Mouse (Mus musculus) CH12.LX (cell line): ENCODE measurements around the gene Paics. TPM values are rescaled to one million over a fixed set of nuclear protein-coding genes. Genes with fewer than 3 reads are reported as not detected.

Source experiments
- DNase-seq: peaks from one replicate; pipeline ENCODE4 v3.0.0-alpha.2; 2013; ENCODE audit errors: extremely low read depth
- H3K27ac ChIP-seq: 2 replicates; pipeline ENCODE4 v1.5.1; 2012; ENCODE audit warnings: low read depth, mild to moderate bottlenecking, control low read depth, moderate library complexity; ENCODE audit not compliant: insufficient read depth
- H3K27me3 ChIP-seq: replicated peaks from 2 replicates; pipeline ENCODE3; 2012; ENCODE audit warnings: inconsistent platforms
- H3K36me3 ChIP-seq, 2 experiments: replicated peaks in 1 of 2; 2 replicates each; pipeline versions ENCODE3 to v1.6.1; 2012; ENCODE audit warnings: inconsistent platforms in 1 of 2, low read length in 1 of 2, mild to moderate bottlenecking in 1 of 2, mixed read lengths in 1 of 2, moderate library complexity in 1 of 2; ENCODE audit not compliant: control insufficient read depth in 1 of 2, insufficient read depth in 1 of 2
- H3K4me1 ChIP-seq, 2 experiments: 2 replicates each; pipeline ENCODE4 v1.6.1; 2012; ENCODE audit warnings: inconsistent platforms in 1 of 2, moderate library complexity in 1 of 2; ENCODE audit not compliant: insufficient read depth in 2 of 2, control insufficient read depth in 1 of 2
- H3K4me2 ChIP-seq: 2 replicates; pipeline ENCODE4 v1.6.1; 2012; ENCODE audit warnings: low read depth, mild to moderate bottlenecking, control low read depth; ENCODE audit not compliant: poor library complexity, insufficient read depth, severe bottlenecking
- H3K4me3 ChIP-seq, 3 experiments: fragments of 150-350 bp in 1 of 3; sonication (generic) in 1 of 3; replicated peaks in 1 of 3; 2 replicates each; pipeline versions ENCODE3 to v1.5.1; 2011 to 2012; ENCODE audit warnings: low read depth in 2 of 3, low read length in 2 of 3, mild to moderate bottlenecking in 2 of 3, moderate library complexity in 2 of 3, control low read depth in 1 of 3, improper control_type of control experiment in 1 of 3, inconsistent platforms in 1 of 3, mixed read lengths in 1 of 3; ENCODE audit not compliant: poor library complexity in 1 of 3
- H3K79me2 ChIP-seq: replicated peaks from 2 replicates; pipeline ENCODE4 v1.6.1; 2012; ENCODE audit warnings: mild to moderate bottlenecking, moderate library complexity; ENCODE audit not compliant: control insufficient read depth, poor library complexity, insufficient read depth, severe bottlenecking; ENCODE audit errors: extremely low read depth
- H3K9ac ChIP-seq: 2 replicates; pipeline ENCODE4 v1.6.1; 2012; ENCODE audit warnings: low read depth, mild to moderate bottlenecking, control low read depth, moderate library complexity; ENCODE audit not compliant: insufficient read depth
- H3K9me3 ChIP-seq: replicated peaks from 2 replicates; pipeline ENCODE3; 2012; ENCODE audit warnings: low read length, inconsistent platforms, mixed read lengths
- CTCF ChIP-seq, 2 experiments: IDR thresholded peaks in 1 of 2; conservative IDR thresholded peaks in 1 of 2; 2 replicates each; pipeline ENCODE4 v1.5.1; 2011 to 2012; ENCODE audit warnings: low read depth in 2 of 2, low read length in 2 of 2, improper control_type of control experiment in 1 of 2, inconsistent platforms in 1 of 2, mild to moderate bottlenecking in 1 of 2, moderate library complexity in 1 of 2
- E2F4 ChIP-seq: IDR thresholded peaks from 2 replicates; pipeline ENCODE4 v1.6.1; 2011; ENCODE audit warnings: low read depth, low read length, improper control_type of control experiment; ENCODE audit not compliant: insufficient replicate concordance
- EP300 ChIP-seq: IDR thresholded peaks from 2 replicates; pipeline ENCODE4 v1.6.1; 2011; ENCODE audit warnings: low read length, improper control_type of control experiment
- GABPA ChIP-seq: IDR thresholded peaks from 2 replicates; pipeline ENCODE4 v1.6.1; 2012; ENCODE audit warnings: low read depth, low read length, improper control_type of control experiment, inconsistent platforms; ENCODE audit not compliant: insufficient replicate concordance
- IRF4 ChIP-seq: IDR thresholded peaks from 2 replicates; pipeline ENCODE4 v1.6.1; 2014; ENCODE audit warnings: low read depth, mild to moderate bottlenecking, inconsistent platforms, low read length, improper control_type of control experiment
- JUND ChIP-seq: conservative IDR thresholded peaks from 2 replicates; pipeline ENCODE4 v1.6.1; 2011; ENCODE audit warnings: low read depth, low read length, improper control_type of control experiment
- KAT2A ChIP-seq: IDR thresholded peaks from 2 replicates; pipeline ENCODE4 v1.6.1; 2012; ENCODE audit warnings: low read length, improper control_type of control experiment, inconsistent platforms; ENCODE audit not compliant: insufficient replicate concordance
- MAX ChIP-seq: IDR thresholded peaks from 2 replicates; pipeline ENCODE4 v1.6.1; 2011; ENCODE audit warnings: low read length, improper control_type of control experiment
- MYC ChIP-seq: IDR thresholded peaks from 2 replicates; pipeline ENCODE4 v1.6.1; 2011; ENCODE audit warnings: low read depth, mild to moderate bottlenecking, improper control_type of control experiment, low read length
- NELFE ChIP-seq: IDR thresholded peaks from 2 replicates; pipeline ENCODE4 v1.6.1; 2011; ENCODE audit warnings: low read depth, low read length, improper control_type of control experiment
- NRF1 ChIP-seq: IDR thresholded peaks from 2 replicates; pipeline ENCODE4 v1.6.1; 2014; ENCODE audit warnings: low read depth, mild to moderate bottlenecking, inconsistent platforms, low read length, improper control_type of control experiment, moderate library complexity
- POLR2A ChIP-seq: IDR thresholded peaks from 2 replicates; pipeline ENCODE4 v1.6.1; 2011; ENCODE audit warnings: low read depth, mild to moderate bottlenecking, improper control_type of control experiment, low read length
- SMC3 ChIP-seq: IDR thresholded peaks from 2 replicates; pipeline ENCODE4 v1.6.1; 2011; ENCODE audit warnings: low read depth, low read length, improper control_type of control experiment
- TCF12 ChIP-seq: IDR thresholded peaks from 2 replicates; pipeline ENCODE4 v1.6.1; 2014; ENCODE audit warnings: low read depth, mild to moderate bottlenecking, inconsistent platforms, low read length, improper control_type of control experiment
- USF2 ChIP-seq: conservative IDR thresholded peaks from 2 replicates; pipeline ENCODE4 v1.6.1; 2011; ENCODE audit warnings: low read depth, low read length, improper control_type of control experiment
- ZC3H11A ChIP-seq: IDR thresholded peaks from 2 replicates; pipeline ENCODE4 v1.6.1; 2012; ENCODE audit warnings: low read depth, mild to moderate bottlenecking, inconsistent platforms, low read length, improper control_type of control experiment
- dilution Hi-C: fragments of 300-500 bp; cut with MboI; formaldehyde crosslinking; loops from 2 replicates; pipeline ENCODE4 v1.14.3; 2020; ENCODE audit warnings: low sequenced_read_pairs; ENCODE audit not compliant: extremely low pct_unique_long_range_greater_than_20kb, extremely low pct_ligation_motif_present
- in situ Hi-C: fragments of 300-500 bp; cut with MboI; formaldehyde crosslinking; loops from 3 replicates; pipeline ENCODE4 v1.14.3; 2019; ENCODE audit warnings: low sequenced_read_pairs, low pct_ligation_motif_present, low pct_unique_long_range_greater_than_20kb, mixed read lengths
- polyA plus RNA-seq: library from polyadenylated mRNA; unstranded; fragments of >175 nt; gene quantifications from 2 replicates; pipeline ENCODE4 v1.2.1, GENCODE M21; 2012; ENCODE audit warnings: low read depth; ENCODE audit not compliant: insufficient read length
- total RNA-seq, 2 experiments: library from RNA; depleted of rRNA; stranded (reverse); fragments of 300-350 nt in 1 of 2; fragments of >200 nt in 1 of 2; gene quantifications; 2 replicates each; pipeline ENCODE4 v1.2.3; 2012 to 2014

Paics gene
- total and polyA plus RNA-seq, 3 experiments: 259 to 440 (median 274) TPM

DNA sequence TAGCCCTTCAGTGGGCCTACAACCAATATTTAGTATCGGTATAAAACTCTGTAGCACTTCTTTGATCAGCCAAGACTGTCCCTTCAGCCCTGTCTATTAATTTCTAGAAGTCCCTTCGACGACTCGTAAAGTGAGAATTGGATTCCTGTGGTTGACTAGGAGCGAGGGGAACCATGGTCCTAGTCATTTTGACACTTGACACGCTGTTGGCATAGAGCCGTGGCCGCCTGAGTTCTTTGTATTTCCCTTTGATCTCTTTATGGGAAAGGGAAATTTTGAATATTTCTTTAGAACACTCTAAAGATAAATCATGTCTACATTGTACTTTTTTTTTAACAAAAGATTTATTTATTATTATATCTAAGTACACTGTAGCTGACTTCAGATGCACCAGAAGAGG, 24.6 kb downstream of the Paics start:
- DNase-seq: no peak
- Histone ChIP-seq H3K4me1 (peaks cover 4 to 17% of the 10 kb centered on the region in 2 experiments; a peak in 3 of 4 replicates), H3K9me3 (no peaks in the 10 kb centered on the region), H3K27ac (no peak overlapping the region; the same call in 1 of the 2 replicates), H3K27me3 (no peaks in the 10 kb centered on the region), H3K79me2 (peaks cover 31% of the 10 kb centered on the region), H3K4me2 (peak overlapping the region; percentile 94), H3K4me3 (peak overlapping the region; percentile 60 to 99 (median 98)), H3K9ac (peak overlapping the region; percentile 97), H3K36me3 (peaks cover 30 to 50% of the 10 kb centered on the region in 2 experiments)
- in situ Hi-C loops (no loop called here), dilution Hi-C loops (no loop called here)
- TF ChIP-seq MAX: no peak
- TF ChIP-seq IRF4: no peak
- no peak for TF ChIP-seq SMC3
- TF ChIP-seq E2F4: no peak

DNA sequence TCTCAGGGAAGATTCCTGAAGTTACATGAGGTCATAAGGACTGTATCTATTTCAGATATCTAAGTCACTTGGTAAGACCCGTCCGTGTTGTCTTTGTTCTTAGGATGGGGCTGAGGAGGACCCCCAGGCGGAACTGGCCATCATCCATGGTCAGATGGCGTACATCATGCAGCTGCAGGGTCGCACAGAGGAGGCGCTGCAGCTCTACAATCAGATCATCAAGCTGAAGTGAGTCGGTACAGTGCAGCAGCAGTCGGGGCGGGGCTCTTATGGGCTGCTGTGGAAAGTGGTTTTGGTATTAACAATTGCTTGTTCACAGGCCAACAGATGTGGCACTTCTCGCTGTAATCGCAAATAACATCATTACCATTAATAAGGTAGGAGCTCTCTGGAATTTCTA, 32.9 kb downstream of the Paics start:
- DNase-seq: no peak
- H3K9ac ChIP-seq: no peak overlapping the region
- in situ Hi-C loops: no loop called here
- no peaks in the 10 kb centered on the region for H3K27me3 ChIP-seq
- peaks cover 58 to 87% of the 10 kb centered on the region in 2 experiments for H3K36me3 ChIP-seq
- no peaks in the 10 kb centered on the region for H3K9me3 ChIP-seq
- H3K79me2 ChIP-seq: peaks cover 5% of the 10 kb centered on the region; the same call in 1 of the 2 replicates
- TF ChIP-seq GABPA: no peak
- TF ChIP-seq KAT2A: no peak
- no peak for TF ChIP-seq EP300
- no peak for TF ChIP-seq CTCF (conservative IDR thresholded peaks at IDR 0.05 in 1 of 2, IDR thresholded peaks at IDR 0.05 in 1 of 2; ENCODE audit: low read depth in 2 of 2, low read length in 2 of 2)
- TF ChIP-seq, all 38 proteins: peak for 0
- Histone ChIP-seq H3K4me3 (no peak overlapping the region), H3K4me2 (no peak overlapping the region), H3K4me1 (no peaks in the 10 kb centered on the region), H3K27ac (no peak overlapping the region)
- dilution Hi-C loops: no loop called here

DNA sequence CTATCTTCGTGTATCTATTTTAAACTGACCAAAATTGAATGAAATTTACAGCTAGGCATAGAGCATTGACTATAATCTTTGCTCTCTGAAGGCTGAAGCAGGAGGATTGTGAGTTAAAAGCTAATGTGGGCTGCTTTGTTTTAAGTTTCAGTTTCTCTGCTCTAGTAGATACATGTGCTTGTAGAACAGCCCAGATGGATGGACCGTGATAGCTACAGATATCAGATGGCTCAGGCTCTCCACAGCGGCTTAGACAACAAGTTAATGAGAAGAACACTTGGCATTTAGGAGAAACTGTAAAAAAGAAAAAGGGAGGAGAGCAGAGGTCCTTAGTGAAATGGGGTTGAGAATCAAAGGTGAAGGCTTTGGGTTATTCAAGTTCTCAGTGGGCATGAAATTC, 39.7 kb downstream of the Paics start:
- DNase-seq: no peak
- H3K27ac ChIP-seq: no peak overlapping the region
- TF ChIP-seq JUND (no peak), NELFE (no peak), NRF1 (no peak), ZC3H11A (no peak), USF2 (no peak), TCF12 (no peak), POLR2A (0 out of 2 replicates have a peak, but pooled peaks have one; percentile 25), MYC (no peak)

More for the DNA sequence above, 39.7 kb downstream of the Paics start:
- dilution Hi-C loops: no loop called here
- Histone ChIP-seq H3K27me3 (no peaks in the 10 kb centered on the region), H3K4me3 (no peak overlapping the region), H3K9ac (no peak overlapping the region), H3K79me2 (0 out of 2 replicates have a peak, but pooled peaks cover 2% of the 10 kb centered on the region), H3K4me2 (no peak overlapping the region), H3K4me1 (no peaks in the 10 kb centered on the region), H3K9me3 (no peaks in the 10 kb centered on the region), H3K36me3 (peaks cover 62 to 89% of the 10 kb centered on the region in 2 experiments)
- in situ Hi-C loops: no loop called here
